Mouse (Mus musculus) gastrocnemius, adult 2 months (tissue): ENCODE results near the gene Mmp2. TPM values are rescaled to one million over a fixed set of nuclear protein-coding genes. Genes with fewer than 3 reads are reported as not detected.
"Not testable (repeated sequence)": the region's sequence is repeated elsewhere in the genome, so short reads cannot be mapped to it uniquely, and the experiment has no call there.

Experiments
- DNase-seq: peaks from one replicate; pipeline ENCODE4 v3.0.0; 2022
- H3K27ac ChIP-seq: fragments of 200-600 bp; 2 replicates; pipeline ENCODE4 v1.8.1; 2022; ENCODE audit warnings: mild to moderate bottlenecking
- H3K4me3 ChIP-seq: fragments of 200-600 bp; 2 replicates; pipeline ENCODE4 v1.8.1; 2022; ENCODE audit warnings: mild to moderate bottlenecking, moderate library complexity
- CTCF ChIP-seq: fragments of 200-600 bp; IDR thresholded peaks from 2 replicates; pipeline ENCODE4 v1.8.1; 2022; ENCODE audit warnings: antibody characterized with exemption, mild to moderate bottlenecking, moderate library complexity
- intact Hi-C: fragments of 180-260 bp; cut with DNase I; formaldehyde crosslinking; loops from one replicate; pipeline ENCODE4 v1.15.1; 2025
- long read RNA-seq, 2 experiments: library from polyadenylated mRNA; stranded (forward); transcript quantifications; one replicate each; pipeline ENCODE4 v2.0.0; 2021
- total RNA-seq, 2 experiments: library from RNA; stranded (reverse); gene quantifications; 2 replicates each; pipeline ENCODE4 v1.2.3; 2021

Mmp2 gene
- total RNA-seq, result 10 to 100 TPM; 35.5 to 75.4 TPM
- long read RNA-seq, experiment 1, transcript Mmp2-201 (13 exons, 3,078 nt), result major isoform, 69 of 92 reads
- long read RNA-seq, experiment 1, partial matches to known transcripts, result 12 of 92 reads
- long read RNA-seq, experiment 1, other reads (novel, unspliced or antisense), result 11 of 92 reads
- long read RNA-seq, experiment 2, transcript Mmp2-201 (13 exons, 3,078 nt), result major isoform, 37 of 49 reads
- long read RNA-seq, experiment 2, partial matches to known transcripts, result 6 of 49 reads
- long read RNA-seq, experiment 2, other reads (novel, unspliced or antisense), result 6 of 49 reads

GRCm38 (mm10) chr8:92827243-92828034, at the start of gene Mmp2:
Gene Mmp2, plus strand, starts transcription at chr8:92827291.
- TF ChIP-seq CTCF, result 0 out of 2 replicates have a peak, but pooled peaks have one; percentile 1
- H3K27ac ChIP-seq, result peak within 1 kb of the TSS; percentile 89
- intact Hi-C loops, result no loop called here
- DNase-seq, result peak; percentile 81
- H3K4me3 ChIP-seq, result peak within 1 kb of the TSS; percentile 76

- TF ChIP-seq CTCF, result no peak
- no peak overlapping the region for H3K27ac ChIP-seq
- DNase-seq, result no peak
- intact Hi-C loops, result no loop called here
- H3K4me3 ChIP-seq, result no peak overlapping the region
Measured at GRCm38 (mm10) chr8:92780976-92781375, 46.1 kb upstream of the Mmp2 start.

GRCm38 (mm10) chr8:92783906-92784610, 43.0 kb upstream of the Mmp2 start:
- Histone ChIP-seq H3K4me3 (no peak overlapping the region), H3K27ac (peak overlapping the region; percentile 51; the same call in 1 of the 2 replicates)
- intact Hi-C loops, result no loop called here
- DNase-seq, result peak; percentile 34
- no peak for TF ChIP-seq CTCF

GRCm38 (mm10) chr8:92790835-92791234, 36.3 kb upstream of the Mmp2 start:
- H3K4me3 ChIP-seq, result no peak overlapping the region
- H3K27ac ChIP-seq, result no peak overlapping the region
- no peak for DNase-seq
- intact Hi-C loops, result no loop called here
- TF ChIP-seq CTCF, result no peak

GRCm38 (mm10) chr8:92791999-92792398, 35.1 kb upstream of the Mmp2 start:
- H3K4me3 ChIP-seq, DNase-seq, intact Hi-C loops, H3K27ac ChIP-seq: not testable (repeated sequence)

- no peak overlapping the region for H3K27ac ChIP-seq
- DNase-seq, result no peak
- H3K4me3 ChIP-seq, result no peak overlapping the region
- intact Hi-C loops, result no loop called here
- no peak for TF ChIP-seq CTCF
Measured at GRCm38 (mm10) chr8:92793852-92794580, 33.1 kb upstream of the Mmp2 start.

GRCm38 (mm10) chr8:92797527-92797931, 29.6 kb upstream of the Mmp2 start:
- TF ChIP-seq CTCF, result no peak
- intact Hi-C loops, result no loop called here
- DNase-seq, result peak; percentile 33
- peak overlapping the region; percentile 48; the same call in 1 of the 2 replicates for H3K27ac ChIP-seq
- no peak overlapping the region for H3K4me3 ChIP-seq

GRCm38 (mm10) chr8:92799406-92799805, 27.7 kb upstream of the Mmp2 start:
- Histone ChIP-seq H3K4me3 (no peak overlapping the region), H3K27ac (no peak overlapping the region)
- intact Hi-C loops, result no loop called here
- no peak for DNase-seq
- no peak for TF ChIP-seq CTCF

- TF ChIP-seq CTCF, result 0 out of 2 replicates have a peak, but pooled peaks have one; percentile 7
- intact Hi-C loops, result no loop called here
- Histone ChIP-seq H3K4me3 (no peak overlapping the region), H3K27ac (peak overlapping the region; percentile 68)
- DNase-seq, result peak; percentile 33
Measured at GRCm38 (mm10) chr8:92801231-92801630, 25.9 kb upstream of the Mmp2 start.

GRCm38 (mm10) chr8:92802591-92802990, 24.5 kb upstream of the Mmp2 start:
- peak overlapping the region; percentile 68; the same call in 1 of the 2 replicates for H3K27ac ChIP-seq

GRCm38 (mm10) chr8:92812773-92813172, 14.3 kb upstream of the Mmp2 start:
- intact Hi-C loops, result no loop called here
- no peak for DNase-seq
- Histone ChIP-seq H3K27ac (no peak overlapping the region), H3K4me3 (no peak overlapping the region)
- TF ChIP-seq CTCF, result no peak

More at GRCm38 (mm10) chr8:92802591-92802990, 24.5 kb upstream of the Mmp2 start:
- TF ChIP-seq CTCF, result no peak
- intact Hi-C loops, result no loop called here
- no peak for DNase-seq
- H3K4me3 ChIP-seq, result no peak overlapping the region

GRCm38 (mm10) chr8:92815661-92816060, 11.4 kb upstream of the Mmp2 start:
- Histone ChIP-seq H3K4me3 (no peak overlapping the region), H3K27ac (no peak overlapping the region)
- DNase-seq, result no peak
- intact Hi-C loops, result no loop called here
- TF ChIP-seq CTCF, result no peak
